Mouse (Mus musculus): Measurements from ENCODE around the gene Sympk. TPM values are rescaled to one million over a fixed set of nuclear protein-coding genes. Genes with fewer than 3 reads are reported as not detected.

Sympk gene
- polyA plus RNA-seq, 1 experiment: 71.8 TPM

DNA sequence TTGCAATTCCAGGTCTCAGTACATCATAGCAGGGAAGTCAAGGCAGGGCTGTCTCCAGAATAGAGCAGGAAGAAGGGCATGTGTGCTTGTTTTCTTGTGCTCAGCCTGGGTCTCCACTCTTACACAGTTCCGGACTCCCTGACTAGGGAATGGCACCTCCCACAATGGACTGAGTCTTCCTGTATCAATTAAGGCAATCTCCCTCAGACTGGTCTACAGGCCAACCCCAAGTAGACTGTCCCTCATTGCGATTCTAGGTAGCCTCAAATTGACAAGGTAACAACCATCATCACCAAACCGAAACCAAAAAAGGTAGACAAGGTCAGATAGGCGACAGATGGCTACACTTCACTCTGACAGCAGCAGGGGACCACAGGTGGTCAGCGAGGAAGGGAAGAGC lies 51.1 kb downstream of the Sympk start:
- H3K4me1 ChIP-seq (ENCODE audit: control insufficient read depth, insufficient read depth, insufficient read length, low read length): peaks cover 10% of the 10 kb centered on the region
- H3K27ac ChIP-seq (ENCODE audit: insufficient read depth, low read depth, low read length): no peak overlapping the region
- no peaks in the 10 kb centered on the region for H3K36me3 ChIP-seq (ENCODE audit: control insufficient read depth, insufficient read depth, low read length)
- H3K4me3 ChIP-seq (ENCODE audit: low read depth, low read length): peak overlapping the region; percentile 62
- WGBS: 36% methylated on average over 5 of the region's 5 CpGs
- H3K27me3 ChIP-seq (ENCODE audit: control insufficient read depth, insufficient read depth, low read length): peaks cover 6% of the 10 kb centered on the region; the same call in 1 of the 2 replicates
- TF ChIP-seq CTCF (IDR thresholded peaks at IDR 0.05; ENCODE audit: extremely low read depth, insufficient read length, insufficient replicate concordance, low read depth, low read length) (no peak), POLR2A (IDR thresholded peaks at IDR 0.05; ENCODE audit: low read depth, low read length) (no peak)

DNA sequence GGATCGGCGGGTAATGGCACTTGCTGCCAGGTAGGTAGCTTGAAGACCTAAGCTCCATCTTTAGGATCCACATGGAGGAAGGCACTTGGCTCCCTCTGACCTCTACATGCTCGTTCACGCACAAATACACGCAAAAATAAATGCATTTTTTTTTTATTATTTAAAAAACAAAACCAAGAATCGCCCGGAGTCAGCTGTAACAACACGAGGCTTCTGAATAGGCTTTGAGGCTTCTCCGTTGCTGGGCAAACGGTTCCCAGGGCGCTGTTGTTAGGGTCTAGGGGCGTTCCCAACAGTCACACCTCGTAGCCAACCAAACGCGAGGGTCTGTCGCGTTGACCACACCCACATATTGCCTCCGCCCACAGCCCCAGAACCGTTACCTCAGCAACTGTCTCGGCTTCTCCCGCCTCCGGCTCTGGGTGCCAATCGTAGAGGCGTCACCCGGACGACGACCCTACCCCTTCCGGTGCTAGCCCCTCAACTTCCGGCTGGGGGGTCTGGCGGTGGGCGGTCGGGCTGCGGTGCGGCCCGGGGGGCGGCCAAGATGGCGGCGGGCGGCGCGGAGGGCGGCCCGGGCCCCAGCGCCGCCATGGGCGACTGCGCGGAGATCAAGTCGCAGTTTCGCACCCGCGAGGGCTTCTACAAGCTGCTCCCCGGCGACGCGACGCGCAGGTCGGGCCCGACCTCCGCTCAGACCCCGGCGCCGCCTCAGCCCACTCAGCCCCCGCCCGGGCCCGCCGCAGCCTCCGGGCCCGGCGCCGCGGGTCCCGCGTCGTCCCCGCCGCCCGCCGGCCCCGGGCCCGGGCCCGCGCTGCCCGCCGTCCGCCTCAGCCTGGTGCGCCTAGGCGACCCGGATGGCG lies 51.8 kb downstream of the Sympk start, which contains the start of gene Dmwd:
Dmwd (plus strand) TSS at position 505 of the 863 bp plus-strand sequence.
- Histone ChIP-seq H3K27me3 (ENCODE audit: control insufficient read depth, insufficient read depth, low read length) (peaks cover 6% of the 10 kb centered on the region; the same call in 1 of the 2 replicates), H3K36me3 (ENCODE audit: control insufficient read depth, insufficient read depth, low read length) (no peaks in the 10 kb centered on the region), H3K4me1 (ENCODE audit: control insufficient read depth, insufficient read depth, insufficient read length, low read length) (peaks cover 10% of the 10 kb centered on the region), H3K4me3 (ENCODE audit: low read depth, low read length) (peak within 1 kb of the TSS; percentile 62), H3K27ac (ENCODE audit: insufficient read depth, low read depth, low read length) (no peak within 1 kb of the TSS)
- under 1% methylated on average over 84 of the region's 91 CpGs for WGBS
- TF ChIP-seq CTCF (IDR thresholded peaks at IDR 0.05; ENCODE audit: extremely low read depth, insufficient read length, insufficient replicate concordance, low read depth, low read length): no peak
- no peak for TF ChIP-seq POLR2A (IDR thresholded peaks at IDR 0.05; ENCODE audit: low read depth, low read length)

DNA sequence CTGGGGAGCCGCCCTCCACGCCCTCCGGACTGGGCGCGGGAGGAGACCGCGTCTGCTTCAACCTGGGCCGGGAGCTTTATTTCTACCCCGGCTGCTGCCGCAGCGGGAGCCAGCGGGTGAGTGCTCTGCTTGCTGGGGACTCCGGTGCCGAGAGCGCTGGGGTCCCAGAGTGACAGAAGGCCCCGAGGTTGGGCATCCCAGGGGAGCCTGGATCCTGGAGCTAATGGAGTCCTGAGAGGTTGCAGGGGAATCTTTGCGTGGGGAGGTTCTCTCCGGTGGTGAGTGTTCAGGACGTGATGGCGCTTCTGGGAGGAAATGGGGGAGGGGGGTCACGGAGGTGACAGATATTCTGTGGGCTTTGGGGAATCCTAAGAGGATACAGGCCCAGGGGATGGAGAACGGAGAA lies 52.4 kb downstream of the Sympk start:
- WGBS: 5% methylated on average over 22 of the region's 22 CpGs
- Histone ChIP-seq H3K27ac (ENCODE audit: insufficient read depth, low read depth, low read length) (no peak overlapping the region), H3K36me3 (ENCODE audit: control insufficient read depth, insufficient read depth, low read length) (no peaks in the 10 kb centered on the region), H3K4me1 (ENCODE audit: control insufficient read depth, insufficient read depth, insufficient read length, low read length) (peaks cover 10% of the 10 kb centered on the region), H3K27me3 (ENCODE audit: control insufficient read depth, insufficient read depth, low read length) (peaks cover 6% of the 10 kb centered on the region; the same call in 1 of the 2 replicates), H3K4me3 (ENCODE audit: low read depth, low read length) (peak overlapping the region; percentile 62)
- no peak for TF ChIP-seq POLR2A (IDR thresholded peaks at IDR 0.05; ENCODE audit: low read depth, low read length)
- TF ChIP-seq CTCF (IDR thresholded peaks at IDR 0.05; ENCODE audit: extremely low read depth, insufficient read length, insufficient replicate concordance, low read depth, low read length): no peak

DNA sequence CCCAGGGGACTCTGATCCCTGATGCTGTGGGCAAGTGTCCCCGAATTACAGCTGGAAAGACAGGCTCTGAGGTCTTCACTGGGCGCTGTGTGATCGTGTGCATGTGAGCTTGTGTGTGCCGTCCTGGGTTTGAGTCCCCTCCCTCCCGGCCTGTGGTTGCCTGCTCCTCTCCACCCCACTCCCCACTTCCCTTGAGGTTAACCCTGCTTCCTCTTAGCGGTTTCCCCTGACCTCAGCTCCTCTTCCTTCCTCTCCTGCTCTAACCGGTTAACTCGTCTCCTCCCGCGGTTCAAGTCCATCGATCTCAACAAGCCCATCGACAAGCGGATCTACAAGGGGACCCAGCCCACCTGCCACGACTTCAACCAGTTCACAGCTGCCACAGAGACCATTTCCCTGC lies 53.6 kb downstream of the Sympk start:
- Histone ChIP-seq H3K4me1 (ENCODE audit: control insufficient read depth, insufficient read depth, insufficient read length, low read length) (peaks cover 10% of the 10 kb centered on the region), H3K36me3 (ENCODE audit: control insufficient read depth, insufficient read depth, low read length) (no peaks in the 10 kb centered on the region), H3K27me3 (ENCODE audit: control insufficient read depth, insufficient read depth, low read length) (peaks cover 6% of the 10 kb centered on the region), H3K4me3 (ENCODE audit: low read depth, low read length) (no peak overlapping the region), H3K27ac (ENCODE audit: insufficient read depth, low read depth, low read length) (no peak overlapping the region)
- no peak for TF ChIP-seq CTCF (IDR thresholded peaks at IDR 0.05; ENCODE audit: extremely low read depth, insufficient read length, insufficient replicate concordance, low read depth, low read length)
- TF ChIP-seq POLR2A (IDR thresholded peaks at IDR 0.05; ENCODE audit: low read depth, low read length): no peak
- 84% methylated on average over 14 of the region's 14 CpGs for WGBS

DNA sequence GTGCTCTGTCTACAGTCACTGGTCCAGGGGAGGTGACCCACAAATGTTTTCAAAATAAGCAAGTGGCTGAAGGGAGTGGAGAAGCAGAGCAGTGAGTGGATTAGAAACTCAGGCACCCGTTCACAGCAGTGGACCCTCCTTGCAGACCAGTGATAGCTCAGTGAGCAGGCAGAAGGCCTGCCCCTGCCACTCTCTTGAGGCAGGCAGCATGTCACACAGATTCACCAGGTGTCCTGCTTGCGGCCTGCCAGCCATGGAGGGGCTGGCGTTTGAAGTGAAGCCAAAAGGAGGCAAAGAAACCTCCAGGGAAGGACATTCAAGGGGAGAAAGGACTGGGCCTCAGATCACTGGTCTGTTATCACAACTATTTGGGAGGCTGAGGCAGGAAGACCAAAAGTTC lies 54.6 kb downstream of the Sympk start:
- 89% methylated on average over 3 of the region's 3 CpGs for WGBS

DNA sequence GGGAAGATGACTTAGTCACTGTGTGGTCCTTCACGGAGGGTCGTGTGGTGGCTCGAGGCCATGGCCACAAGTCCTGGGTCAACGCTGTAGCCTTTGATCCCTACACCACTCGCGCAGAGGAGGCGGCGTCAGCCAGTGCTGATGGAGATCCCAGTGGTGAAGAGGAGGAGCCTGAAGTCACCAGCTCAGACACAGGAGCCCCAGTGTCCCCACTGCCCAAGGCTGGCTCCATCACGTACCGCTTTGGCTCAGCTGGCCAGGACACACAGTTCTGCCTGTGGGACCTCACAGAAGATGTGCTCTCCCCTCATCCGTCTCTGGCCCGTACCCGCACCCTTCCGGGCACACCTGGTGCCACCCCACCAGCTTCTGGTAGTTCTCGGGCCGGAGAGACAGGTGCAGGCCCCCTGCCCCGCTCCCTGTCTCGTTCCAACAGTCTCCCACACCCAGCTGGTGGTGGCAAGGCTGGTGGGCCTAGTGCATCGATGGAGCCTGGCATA lies 56.3 kb downstream of the Sympk start:
- TF ChIP-seq POLR2A (IDR thresholded peaks at IDR 0.05; ENCODE audit: low read depth, low read length) (no peak), CTCF (IDR thresholded peaks at IDR 0.05; ENCODE audit: extremely low read depth, insufficient read length, insufficient replicate concordance, low read depth, low read length) (no peak)
- Histone ChIP-seq H3K4me3 (ENCODE audit: low read depth, low read length) (no peak overlapping the region), H3K27ac (ENCODE audit: insufficient read depth, low read depth, low read length) (no peak overlapping the region), H3K27me3 (ENCODE audit: control insufficient read depth, insufficient read depth, low read length) (peaks cover 6% of the 10 kb centered on the region), H3K36me3 (ENCODE audit: control insufficient read depth, insufficient read depth, low read length) (no peaks in the 10 kb centered on the region), H3K4me1 (ENCODE audit: control insufficient read depth, insufficient read depth, insufficient read length, low read length) (peaks cover 19% of the 10 kb centered on the region)
- 92% methylated on average over 19 of the region's 19 CpGs for WGBS

More for the DNA sequence above, 54.6 kb downstream of the Sympk start:
- no peak for TF ChIP-seq POLR2A (IDR thresholded peaks at IDR 0.05; ENCODE audit: low read depth, low read length)
- TF ChIP-seq CTCF (IDR thresholded peaks at IDR 0.05; ENCODE audit: extremely low read depth, insufficient read length, insufficient replicate concordance, low read depth, low read length): no peak
- Histone ChIP-seq H3K27ac (ENCODE audit: insufficient read depth, low read depth, low read length) (no peak overlapping the region), H3K4me1 (ENCODE audit: control insufficient read depth, insufficient read depth, insufficient read length, low read length) (peaks cover 10% of the 10 kb centered on the region), H3K36me3 (ENCODE audit: control insufficient read depth, insufficient read depth, low read length) (no peaks in the 10 kb centered on the region), H3K4me3 (ENCODE audit: low read depth, low read length) (no peak overlapping the region), H3K27me3 (ENCODE audit: control insufficient read depth, insufficient read depth, low read length) (peaks cover 6% of the 10 kb centered on the region)

DNA sequence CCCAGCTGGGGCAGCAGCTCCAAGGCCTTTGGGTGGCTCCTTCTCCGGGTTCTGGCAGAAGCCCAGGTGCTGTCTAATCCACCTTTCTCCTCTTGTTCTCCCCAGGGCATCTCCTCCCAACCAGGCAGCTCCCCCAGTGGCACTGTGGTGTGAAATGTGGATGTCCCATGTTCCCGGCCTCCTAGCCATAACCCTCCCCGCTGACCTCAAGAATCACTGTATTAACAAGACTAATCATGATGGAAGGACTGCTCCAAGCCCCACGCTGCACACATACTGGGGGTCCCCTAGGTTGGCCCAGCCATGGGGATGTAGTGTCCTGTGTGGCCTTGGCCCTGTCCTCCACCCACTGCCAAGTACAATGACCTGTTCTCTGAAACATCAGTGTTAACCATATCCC lies 58.0 kb downstream of the Sympk start:
- TF ChIP-seq CTCF (IDR thresholded peaks at IDR 0.05; ENCODE audit: extremely low read depth, insufficient read length, insufficient replicate concordance, low read depth, low read length): no peak
- TF ChIP-seq POLR2A (IDR thresholded peaks at IDR 0.05; ENCODE audit: low read depth, low read length): no peak
- Histone ChIP-seq H3K4me3 (ENCODE audit: low read depth, low read length) (no peak overlapping the region), H3K27me3 (ENCODE audit: control insufficient read depth, insufficient read depth, low read length) (no peaks in the 10 kb centered on the region; the same call in 1 of the 2 replicates), H3K27ac (ENCODE audit: insufficient read depth, low read depth, low read length) (peak overlapping the region; percentile 9; the same call in 1 of the 2 replicates), H3K4me1 (ENCODE audit: control insufficient read depth, insufficient read depth, insufficient read length, low read length) (peaks cover 18% of the 10 kb centered on the region), H3K36me3 (ENCODE audit: control insufficient read depth, insufficient read depth, low read length) (no peaks in the 10 kb centered on the region)
- 74% methylated on average over 4 of the region's 4 CpGs for WGBS
